Mouse (Mus musculus): ENCODE data around the gene Ascc3. TPM values are rescaled to one million over a fixed set of nuclear protein-coding genes. Genes with fewer than 3 reads are reported as not detected.
A peak's percentile ranks its signal among the peaks of the same experiment; 100 is the strongest.

The Ascc3 gene
- 16.3 and 20.4 TPM in 2 replicates for polyA plus RNA-seq (2014; fragmentation: Nextera tagmentation; extraction: Ambion mirVana)

DNA sequence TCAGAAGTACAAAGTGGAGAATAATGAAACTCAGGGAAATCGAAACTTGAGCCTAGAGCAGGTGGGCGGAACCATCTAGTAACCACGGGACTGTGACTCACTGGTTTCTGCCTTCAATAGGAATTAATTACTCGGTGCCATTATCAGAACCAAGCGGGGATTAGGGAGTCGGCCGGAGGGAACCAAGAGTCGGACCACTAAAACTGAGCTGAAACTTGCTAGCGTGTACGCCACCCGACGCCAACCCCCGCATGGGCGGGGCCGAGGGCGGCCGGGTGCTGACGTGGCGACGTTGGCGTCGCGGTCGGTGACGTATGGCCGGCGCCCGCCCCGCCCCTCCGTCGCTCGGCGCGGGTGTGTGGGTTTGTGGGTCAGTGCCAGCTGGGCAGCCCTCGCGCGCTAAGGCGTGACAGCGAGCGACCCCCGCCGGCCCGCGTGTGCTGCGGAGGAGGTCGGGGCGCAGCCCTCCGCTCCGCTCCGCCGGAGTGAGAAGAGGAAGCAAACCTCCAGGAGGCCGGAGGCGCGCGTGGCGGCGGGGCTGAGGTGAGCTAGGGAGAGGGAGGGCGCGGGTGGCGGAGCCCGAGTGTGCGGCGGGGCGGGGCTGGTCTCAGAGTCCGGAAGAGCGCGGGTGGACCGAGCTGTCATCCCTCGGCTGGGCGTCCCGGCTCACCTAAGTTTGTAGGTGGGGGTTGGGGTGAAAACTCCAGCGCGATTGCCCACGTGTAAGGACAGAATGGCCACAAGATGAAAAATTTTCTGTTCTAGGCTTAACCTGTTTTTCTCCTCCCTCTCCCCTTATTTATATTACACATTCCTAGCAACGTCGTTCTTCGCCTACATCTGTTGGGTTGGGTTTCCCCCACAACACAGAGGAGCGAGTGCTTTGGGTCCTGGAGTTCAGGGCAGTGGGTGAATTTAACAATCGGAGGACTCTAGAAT is at the start of gene Ascc3:
Gene Ascc3 (plus strand): TSS at position 315 of the 939 bp plus-strand sequence.
- Histone ChIP-seq H3K4me3 (ENCODE audit: low read depth, low read length) (peak within 1 kb of the TSS; percentile 59), H3K9ac (ENCODE audit: low read length) (peak within 1 kb of the TSS; percentile 62), H3K4me1 (ENCODE audit: control insufficient read depth, insufficient read depth, low read length) (no peaks in the 10 kb centered on the region), H3K27ac (ENCODE audit: low read depth, low read length) (0 out of 2 replicates have a peak within 1 kb of the TSS, but pooled peaks have one; percentile 42), H3K9me3 (ENCODE audit: control insufficient read depth, low read length) (no peaks in the 10 kb centered on the region), H3K4me2 (ENCODE audit: low read depth) (peak within 1 kb of the TSS; percentile 67), H3K27me3 (ENCODE audit: control insufficient read depth, insufficient read depth, low read length) (no peaks in the 10 kb centered on the region), H3K36me3 (ENCODE audit: control insufficient read depth, insufficient read depth, low read length) (no peaks in the 10 kb centered on the region)
- DNase-seq (ENCODE audit: low spot score): peak; percentile 95
- WGBS: under 1% methylated on average over 65 of the region's 79 CpGs
- ATAC-seq (ENCODE audit: insufficient read depth, low FRiP score, low TSS enrichment): peak; percentile 100

DNA sequence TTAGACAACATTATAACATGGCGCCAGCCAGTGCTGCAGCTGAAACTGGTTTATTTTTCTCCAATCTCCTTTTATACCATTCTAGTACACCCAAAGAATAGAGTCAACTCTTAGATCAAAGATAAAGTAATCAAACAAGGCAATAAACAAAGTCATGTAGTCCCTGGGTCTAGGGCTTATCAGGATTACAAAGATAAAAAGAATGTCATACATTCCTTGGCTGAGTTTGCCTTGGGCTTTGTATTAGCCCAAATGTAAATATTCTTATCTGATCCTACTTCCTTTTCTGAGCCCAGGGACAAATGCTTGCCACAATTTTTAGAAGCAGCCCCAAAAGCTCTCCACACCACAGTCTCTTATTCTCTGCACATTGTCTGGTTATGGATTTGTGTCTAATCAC is 7.7 kb upstream of the Ascc3 start:
- DNase-seq (ENCODE audit: low spot score) (no peak), ATAC-seq (ENCODE audit: insufficient read depth, low FRiP score, low TSS enrichment) (no peak)
- H3K27me3 ChIP-seq (ENCODE audit: control insufficient read depth, insufficient read depth, low read length): no peaks in the 10 kb centered on the region
- no peaks in the 10 kb centered on the region for H3K36me3 ChIP-seq (ENCODE audit: control insufficient read depth, insufficient read depth, low read length)
- no peaks in the 10 kb centered on the region for H3K4me1 ChIP-seq (ENCODE audit: control insufficient read depth, insufficient read depth, low read length)
- no peak overlapping the region for H3K4me2 ChIP-seq (ENCODE audit: low read depth)
- H3K4me3 ChIP-seq (ENCODE audit: low read depth, low read length): no peak overlapping the region
- 93% methylated on average over 1 of the region's 1 CpGs for WGBS
- H3K27ac ChIP-seq (ENCODE audit: low read depth, low read length): no peak overlapping the region
- no peaks in the 10 kb centered on the region for H3K9me3 ChIP-seq (ENCODE audit: control insufficient read depth, low read length)
- H3K9ac ChIP-seq (ENCODE audit: low read length): no peak overlapping the region

DNA sequence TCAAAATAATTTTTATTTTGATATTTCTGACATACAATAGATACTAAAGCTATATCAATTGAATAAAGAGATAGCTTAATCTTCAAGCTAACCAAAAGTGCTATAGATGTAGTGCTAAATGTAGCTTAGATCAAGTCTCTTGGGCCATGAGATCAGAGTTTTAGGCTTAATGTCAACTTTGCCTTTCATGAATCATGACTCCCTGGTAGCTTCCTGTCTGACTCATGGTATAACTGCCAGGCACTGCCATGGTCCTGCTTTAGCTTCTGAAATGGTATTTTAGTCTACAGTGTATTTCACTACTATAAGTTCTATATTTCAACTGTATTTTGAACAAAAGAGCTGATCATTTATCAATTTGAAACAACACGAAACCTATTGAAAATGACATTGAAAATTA is 5.9 kb upstream of the Ascc3 start:
- ATAC-seq (ENCODE audit: insufficient read depth, low FRiP score, low TSS enrichment): no peak
- H3K27me3 ChIP-seq (ENCODE audit: control insufficient read depth, insufficient read depth, low read length): no peaks in the 10 kb centered on the region
- no peak overlapping the region for H3K4me3 ChIP-seq (ENCODE audit: low read depth, low read length)
- H3K9ac ChIP-seq (ENCODE audit: low read length): no peak overlapping the region
- no peaks in the 10 kb centered on the region for H3K9me3 ChIP-seq (ENCODE audit: control insufficient read depth, low read length)
- no peak overlapping the region for H3K27ac ChIP-seq (ENCODE audit: low read depth, low read length)
- no peaks in the 10 kb centered on the region for H3K4me1 ChIP-seq (ENCODE audit: control insufficient read depth, insufficient read depth, low read length)
- H3K4me2 ChIP-seq (ENCODE audit: low read depth): no peak overlapping the region
- H3K36me3 ChIP-seq (ENCODE audit: control insufficient read depth, insufficient read depth, low read length): no peaks in the 10 kb centered on the region
- 83% methylated on average over 1 of the region's 1 CpGs for WGBS
- DNase-seq (ENCODE audit: low spot score): no peak

DNA sequence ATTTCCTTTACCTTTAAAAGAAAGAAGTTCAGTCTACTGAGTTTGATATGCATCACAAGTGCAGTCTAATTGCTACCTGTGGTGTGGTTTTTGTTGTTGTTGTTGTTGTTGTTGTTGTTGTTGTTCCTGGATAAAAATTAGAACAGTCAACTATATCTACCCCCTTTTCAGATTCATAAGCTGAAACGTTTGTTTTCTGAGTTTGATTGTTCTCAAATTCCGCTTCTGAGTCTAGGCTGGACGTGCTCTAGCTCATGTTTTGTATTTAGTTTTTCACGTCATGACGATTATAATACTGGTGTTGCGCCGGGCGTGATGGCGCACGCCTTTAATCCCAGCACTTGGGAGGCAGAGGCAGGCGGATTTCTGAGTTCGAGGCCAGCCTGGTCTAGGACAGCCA is 902 bp downstream of the Ascc3 start:
- Histone ChIP-seq H3K27ac (ENCODE audit: low read depth, low read length) (no peak overlapping the region), H3K36me3 (ENCODE audit: control insufficient read depth, insufficient read depth, low read length) (no peaks in the 10 kb centered on the region), H3K4me3 (ENCODE audit: low read depth, low read length) (peak overlapping the region; percentile 59), H3K9ac (ENCODE audit: low read length) (no peak overlapping the region; the same call in 1 of the 2 replicates), H3K27me3 (ENCODE audit: control insufficient read depth, insufficient read depth, low read length) (no peaks in the 10 kb centered on the region), H3K9me3 (ENCODE audit: control insufficient read depth, low read length) (no peaks in the 10 kb centered on the region), H3K4me2 (ENCODE audit: low read depth) (peak overlapping the region; percentile 67), H3K4me1 (ENCODE audit: control insufficient read depth, insufficient read depth, low read length) (no peaks in the 10 kb centered on the region)
- WGBS: 76% methylated on average over 12 of the region's 12 CpGs
- no peak for DNase-seq (ENCODE audit: low spot score)
- no peak for ATAC-seq (ENCODE audit: insufficient read depth, low FRiP score, low TSS enrichment)

DNA sequence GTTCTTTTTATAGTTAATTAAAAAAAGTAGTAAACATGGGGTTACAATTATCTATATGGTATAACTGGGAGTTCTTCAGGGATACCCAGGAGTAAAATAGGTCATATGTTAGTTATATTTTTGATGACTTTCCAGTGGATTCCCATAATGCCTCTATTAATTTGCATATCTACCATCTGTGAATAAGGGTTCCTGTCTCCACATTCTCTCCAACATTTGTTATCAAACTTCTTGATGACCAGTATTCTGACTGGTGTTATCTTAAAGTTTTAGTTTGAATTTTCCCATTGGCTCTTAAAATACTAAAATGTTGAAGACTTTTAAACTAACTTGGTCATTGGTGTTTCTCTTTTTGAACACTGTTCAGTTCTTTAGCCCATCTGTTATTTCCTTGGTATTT is 2.9 kb downstream of the Ascc3 start:
- ATAC-seq (ENCODE audit: insufficient read depth, low FRiP score, low TSS enrichment) (no peak), DNase-seq (ENCODE audit: low spot score) (no peak)
- Histone ChIP-seq H3K4me3 (ENCODE audit: low read depth, low read length) (no peak overlapping the region), H3K4me1 (ENCODE audit: control insufficient read depth, insufficient read depth, low read length) (no peaks in the 10 kb centered on the region), H3K9me3 (ENCODE audit: control insufficient read depth, low read length) (no peaks in the 10 kb centered on the region), H3K27ac (ENCODE audit: low read depth, low read length) (no peak overlapping the region), H3K27me3 (ENCODE audit: control insufficient read depth, insufficient read depth, low read length) (no peaks in the 10 kb centered on the region), H3K4me2 (ENCODE audit: low read depth) (no peak overlapping the region), H3K9ac (ENCODE audit: low read length) (no peak overlapping the region), H3K36me3 (ENCODE audit: control insufficient read depth, insufficient read depth, low read length) (no peaks in the 10 kb centered on the region)

DNA sequence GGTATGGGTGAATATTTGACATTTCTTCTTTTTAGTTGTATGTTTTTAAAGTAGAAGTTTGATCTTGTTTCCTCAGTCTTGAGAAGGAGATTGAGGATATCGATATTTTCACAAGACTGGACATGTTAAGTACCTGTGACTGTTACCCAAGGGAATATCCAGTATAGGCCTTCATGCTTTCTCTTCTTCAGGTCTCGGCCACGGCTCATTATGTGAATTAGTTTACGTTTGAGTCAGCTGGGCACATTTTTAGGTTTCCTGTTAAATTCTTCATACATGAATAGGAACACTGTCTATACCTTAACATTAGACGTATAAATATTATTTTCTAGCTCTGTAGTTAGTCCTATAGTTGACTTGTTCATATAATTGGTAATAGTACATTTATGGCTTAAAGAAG is 12.4 kb downstream of the Ascc3 start:
- Histone ChIP-seq H3K4me2 (ENCODE audit: low read depth) (no peak overlapping the region), H3K4me1 (ENCODE audit: control insufficient read depth, insufficient read depth, low read length) (no peaks in the 10 kb centered on the region), H3K4me3 (ENCODE audit: low read depth, low read length) (no peak overlapping the region), H3K36me3 (ENCODE audit: control insufficient read depth, insufficient read depth, low read length) (no peaks in the 10 kb centered on the region), H3K27ac (ENCODE audit: low read depth, low read length) (no peak overlapping the region), H3K27me3 (ENCODE audit: control insufficient read depth, insufficient read depth, low read length) (no peaks in the 10 kb centered on the region), H3K9ac (ENCODE audit: low read length) (no peak overlapping the region), H3K9me3 (ENCODE audit: control insufficient read depth, low read length) (no peaks in the 10 kb centered on the region)
- ATAC-seq (ENCODE audit: insufficient read depth, low FRiP score, low TSS enrichment) (no peak), DNase-seq (ENCODE audit: low spot score) (no peak)
- 91% methylated on average over 5 of the region's 5 CpGs for WGBS

DNA sequence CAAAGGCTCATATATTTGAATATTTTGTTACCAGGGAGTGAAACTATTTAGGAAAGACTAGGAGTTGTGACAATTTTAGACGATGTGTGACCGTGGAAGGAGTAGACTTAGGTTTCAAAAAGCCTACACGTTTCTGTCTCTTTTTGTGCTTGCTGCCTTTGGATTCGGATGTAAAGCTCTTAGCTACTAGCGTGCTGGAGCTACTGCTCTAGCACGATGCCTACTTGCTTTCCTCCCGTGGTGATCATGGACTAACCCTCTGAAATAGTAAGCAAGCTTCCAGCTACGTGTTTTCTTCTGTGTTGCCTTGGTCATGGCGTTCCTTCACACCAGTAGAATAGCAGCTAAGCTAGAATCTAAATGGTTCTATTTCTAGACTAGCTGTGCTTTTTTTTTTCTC is 21.4 kb downstream of the Ascc3 start:
- H3K4me3 ChIP-seq (ENCODE audit: low read depth, low read length): no peak overlapping the region
- no peak overlapping the region for H3K4me2 ChIP-seq (ENCODE audit: low read depth)
- H3K4me1 ChIP-seq (ENCODE audit: control insufficient read depth, insufficient read depth, low read length): no peaks in the 10 kb centered on the region
- H3K27ac ChIP-seq (ENCODE audit: low read depth, low read length): no peak overlapping the region
- WGBS: 94% methylated on average over 9 of the region's 9 CpGs
- H3K9me3 ChIP-seq (ENCODE audit: control insufficient read depth, low read length): no peaks in the 10 kb centered on the region
- no peak for DNase-seq (ENCODE audit: low spot score)
- no peaks in the 10 kb centered on the region for H3K36me3 ChIP-seq (ENCODE audit: control insufficient read depth, insufficient read depth, low read length)
- no peak overlapping the region for H3K9ac ChIP-seq (ENCODE audit: low read length)
- ATAC-seq (ENCODE audit: insufficient read depth, low FRiP score, low TSS enrichment): no peak
- no peaks in the 10 kb centered on the region for H3K27me3 ChIP-seq (ENCODE audit: control insufficient read depth, insufficient read depth, low read length)

DNA sequence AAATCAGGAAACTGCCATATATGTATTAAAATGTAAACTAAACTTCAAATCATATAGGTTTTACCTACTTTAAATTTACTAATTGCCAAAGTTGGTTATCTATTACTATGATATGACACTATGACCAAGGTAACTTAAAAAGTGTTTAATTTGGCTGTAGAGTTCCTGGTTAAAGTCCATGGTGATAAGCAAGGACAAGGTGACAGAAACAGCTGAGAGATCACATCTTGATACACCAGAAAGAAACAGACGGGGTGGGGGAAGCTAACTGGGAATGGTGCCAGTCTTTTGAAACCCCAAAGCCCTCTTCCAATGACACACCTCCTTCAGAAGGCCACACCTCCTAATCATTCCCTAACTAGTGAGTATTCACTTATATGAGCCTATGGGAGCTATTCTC is 33.4 kb downstream of the Ascc3 start:
- H3K4me2 ChIP-seq (ENCODE audit: low read depth): no peak overlapping the region
- H3K9me3 ChIP-seq (ENCODE audit: control insufficient read depth, low read length): no peaks in the 10 kb centered on the region
- no peak overlapping the region for H3K9ac ChIP-seq (ENCODE audit: low read length)
- DNase-seq (ENCODE audit: low spot score) (no peak), ATAC-seq (ENCODE audit: insufficient read depth, low FRiP score, low TSS enrichment) (no peak)
- H3K27ac ChIP-seq (ENCODE audit: low read depth, low read length): no peak overlapping the region
- no peak overlapping the region for H3K4me3 ChIP-seq (ENCODE audit: low read depth, low read length)
- 78% methylated on average over 1 of the region's 1 CpGs for WGBS
- no peaks in the 10 kb centered on the region for H3K27me3 ChIP-seq (ENCODE audit: control insufficient read depth, insufficient read depth, low read length)
- H3K36me3 ChIP-seq (ENCODE audit: control insufficient read depth, insufficient read depth, low read length): no peaks in the 10 kb centered on the region; the same call in 1 of the 2 replicates
- no peaks in the 10 kb centered on the region for H3K4me1 ChIP-seq (ENCODE audit: control insufficient read depth, insufficient read depth, low read length)

DNA sequence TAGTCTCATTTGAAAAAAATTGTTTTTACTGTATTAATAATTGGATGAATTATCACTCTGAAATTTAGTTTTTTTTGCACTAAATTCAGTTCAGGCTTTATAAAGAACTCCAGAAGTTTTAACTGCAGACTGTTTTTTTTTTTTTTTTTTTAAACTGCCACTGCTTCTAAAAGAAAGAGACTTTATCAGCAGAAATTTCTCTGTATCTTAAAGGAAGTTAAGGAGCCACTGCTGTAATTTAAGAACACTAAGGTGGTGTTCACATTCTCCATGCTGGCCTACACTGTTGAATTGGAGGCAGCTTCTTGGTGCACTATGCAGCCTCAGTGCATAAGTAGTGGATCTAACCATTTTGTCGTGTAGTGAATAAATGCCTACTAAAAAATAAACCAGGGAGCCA is 47.1 kb downstream of the Ascc3 start:
- WGBS: 86% methylated on average over 1 of the region's 1 CpGs
- H3K9ac ChIP-seq (ENCODE audit: low read length): no peak overlapping the region

More for the DNA sequence above, 47.1 kb downstream of the Ascc3 start:
- no peak overlapping the region for H3K27ac ChIP-seq (ENCODE audit: low read depth, low read length)
- DNase-seq (ENCODE audit: low spot score) (no peak), ATAC-seq (ENCODE audit: insufficient read depth, low FRiP score, low TSS enrichment) (no peak)
- no peaks in the 10 kb centered on the region for H3K4me1 ChIP-seq (ENCODE audit: control insufficient read depth, insufficient read depth, low read length)
- no peaks in the 10 kb centered on the region for H3K27me3 ChIP-seq (ENCODE audit: control insufficient read depth, insufficient read depth, low read length)
- H3K4me3 ChIP-seq (ENCODE audit: low read depth, low read length): no peak overlapping the region
- no peaks in the 10 kb centered on the region for H3K9me3 ChIP-seq (ENCODE audit: control insufficient read depth, low read length)
- H3K36me3 ChIP-seq (ENCODE audit: control insufficient read depth, insufficient read depth, low read length): no peaks in the 10 kb centered on the region
- H3K4me2 ChIP-seq (ENCODE audit: low read depth): no peak overlapping the region
